Mouse (Mus musculus): ENCODE results near the gene Nutf2.

GRCm38 (mm10) chr8:105919390-105919789 is 59.0 kb downstream of the Nutf2 start:
- TF ChIP-seq CTCF (IDR thresholded peaks at IDR 0.05; ENCODE audit: low read depth, low read length) (no peak), GATA2 (IDR thresholded peaks at IDR 0.05; ENCODE audit: borderline replicate concordance, low read depth, low read length) (no peak), GATA1 (IDR thresholded peaks at IDR 0.05; ENCODE audit: borderline replicate concordance, low read length) (no peak)

All from G1E (cell line).